Mouse (Mus musculus) adrenal gland, adult 2 months (tissue): ENCODE data around the gene Ubap1l. TPM values are rescaled to one million over a fixed set of nuclear protein-coding genes. Genes with fewer than 3 reads are reported as not detected.
A peak's percentile ranks its signal among the peaks of the same experiment; 100 is the strongest.

ENCODE experiments used
- DNase-seq: peaks from one replicate; pipeline ENCODE4 v3.0.0; 2021
- polyA plus RNA-seq: library from polyadenylated mRNA; depleted of rRNA; stranded (reverse); fragments of >200 nt; gene quantifications from 2 replicates; pipeline ENCODE4 v1.2.3, GENCODE M21; 2012
- total RNA-seq, 2 experiments: library from RNA; stranded (reverse); gene quantifications; 2 replicates each; pipeline ENCODE4 v1.2.3; 2021

Ubap1l gene
- total and polyA plus RNA-seq, 3 experiments = 0.45 to 0.84 (median 0.73) TPM

- DNase-seq = no peak
These were observed 13.8 kb downstream of the Ubap1l start for GRCm38 (mm10) chr9:65374468-65375162.

GRCm38 (mm10) chr9:65375163-65375934 is 14.5 kb downstream of the Ubap1l start:
- DNase-seq = peak; percentile 35

- no peak for DNase-seq
These were observed 20.3 kb downstream of the Ubap1l start for GRCm38 (mm10) chr9:65381017-65381590.

GRCm38 (mm10) chr9:65382031-65382750 is 21.4 kb downstream of the Ubap1l start:
- DNase-seq = no peak

- no peak for DNase-seq
These were observed 21.9 kb downstream of the Ubap1l start for GRCm38 (mm10) chr9:65382751-65383097.

GRCm38 (mm10) chr9:65384276-65384675 is 23.4 kb downstream of the Ubap1l start:
- DNase-seq = peak; percentile 30

GRCm38 (mm10) chr9:65386373-65387140 is 25.7 kb downstream of the Ubap1l start:
- DNase-seq = no peak

GRCm38 (mm10) chr9:65390752-65391612 is 30.1 kb downstream of the Ubap1l start:
- peak; percentile 21 for DNase-seq

GRCm38 (mm10) chr9:65391613-65391964 is 30.7 kb downstream of the Ubap1l start, which contains the start of gene Kbtbd13:
Kbtbd13 (minus strand) TSS chr9:65391652.
- no peak for DNase-seq

GRCm38 (mm10) chr9:65392638-65393364 is 32.0 kb downstream of the Ubap1l start:
- peak; percentile 81 for DNase-seq

GRCm38 (mm10) chr9:65393606-65394005 is 32.8 kb downstream of the Ubap1l start:
- no peak for DNase-seq

GRCm38 (mm10) chr9:65394360-65394759 is 33.5 kb downstream of the Ubap1l start:
- DNase-seq = no peak

GRCm38 (mm10) chr9:65398279-65398678 is 37.4 kb downstream of the Ubap1l start, which contains the start of gene Rasl12:
Rasl12 (plus strand) TSS chr9:65398506.
- peak; percentile 74 for DNase-seq

- no peak for DNase-seq
These were observed 39.1 kb downstream of the Ubap1l start for GRCm38 (mm10) chr9:65399934-65400333.

GRCm38 (mm10) chr9:65404331-65405183 is 43.7 kb downstream of the Ubap1l start:
- peak; percentile 91 for DNase-seq

- DNase-seq = peak; percentile 35
These were observed 44.3 kb downstream of the Ubap1l start for GRCm38 (mm10) chr9:65405184-65405449.

GRCm38 (mm10) chr9:65407327-65407726 is 46.5 kb downstream of the Ubap1l start:
- DNase-seq = peak; percentile 27

- peak; percentile 69 for DNase-seq
These were observed 47.0 kb downstream of the Ubap1l start for GRCm38 (mm10) chr9:65407861-65408260.

- peak; percentile 69 for DNase-seq
These were observed 48.0 kb downstream of the Ubap1l start for GRCm38 (mm10) chr9:65408871-65409295.
